Mouse (Mus musculus): ENCODE measurements at regions not wholly inside any gene's neighbourhood (a gene's known extent, or its start where the extent isn't known, plus 50 kb on each side); places are given as distances from the start of the nearest gene placed in this dataset.

GRCm38 (mm10) chr9:34423062-34423461 is 62.6 kb upstream of the Kirrel3 start:
- DNase-seq (ENCODE audit: low spot score): no peak

GRCm38 (mm10) chr9:34426589-34426988 is 59.1 kb upstream of the Kirrel3 start:
- no peaks in the 10 kb centered on the region for H3K27me3 ChIP-seq (ENCODE audit: insufficient read depth, low read length)
- ATAC-seq (ENCODE audit: low FRiP score): no peak
- no peak for TF ChIP-seq CTCF (IDR thresholded peaks at IDR 0.05)
- no peaks in the 10 kb centered on the region for H3K36me3 ChIP-seq (ENCODE audit: insufficient read depth, low read length)
- H3K9ac ChIP-seq (replicated peaks; ENCODE audit: low read length, poor library complexity, severe bottlenecking): no peak overlapping the region
- no peak overlapping the region for H3K27ac ChIP-seq (ENCODE audit: low read depth, low read length)
- whole genome bisulfite sequencing: 52% methylated on average over 4 of the region's 4 CpGs
- no peaks in the 10 kb centered on the region for H3K9me3 ChIP-seq (ENCODE audit: low read length)
- DNase-seq (ENCODE audit: low spot score): peak; percentile 30
- no peak overlapping the region for H3K4me3 ChIP-seq (ENCODE audit: low read depth, low read length)
- H3K4me2 ChIP-seq (ENCODE audit: low read depth, low read length, poor library complexity, severe bottlenecking): no peak overlapping the region
- peaks cover 4% of the 10 kb centered on the region; the same call in 1 of the 2 replicates for H3K4me1 ChIP-seq (ENCODE audit: insufficient read depth, low read length)

More at GRCm38 (mm10) chr9:34423062-34423461, 62.6 kb upstream of the Kirrel3 start:
- Histone ChIP-seq H3K27ac (ENCODE audit: low read depth, low read length) (no peak overlapping the region), H3K4me1 (ENCODE audit: insufficient read depth, low read length) (peaks cover 4% of the 10 kb centered on the region; the same call in 1 of the 2 replicates), H3K27me3 (ENCODE audit: insufficient read depth, low read length) (no peaks in the 10 kb centered on the region), H3K36me3 (ENCODE audit: insufficient read depth, low read length) (no peaks in the 10 kb centered on the region), H3K9me3 (ENCODE audit: low read length) (no peaks in the 10 kb centered on the region), H3K4me2 (ENCODE audit: low read depth, low read length, poor library complexity, severe bottlenecking) (no peak overlapping the region), H3K4me3 (ENCODE audit: low read depth, low read length) (no peak overlapping the region), H3K9ac (replicated peaks; ENCODE audit: low read length, poor library complexity, severe bottlenecking) (no peak overlapping the region)
- no peak for ATAC-seq (ENCODE audit: low FRiP score)
- no peak for TF ChIP-seq CTCF (IDR thresholded peaks at IDR 0.05)
- 46% methylated on average over 7 of the region's 7 CpGs for WGBS

GRCm38 (mm10) chr9:34427711-34428110 is 58.0 kb upstream of the Kirrel3 start:
- ATAC-seq (ENCODE audit: low FRiP score): no peak
- Histone ChIP-seq H3K9me3 (ENCODE audit: low read length) (no peaks in the 10 kb centered on the region), H3K27me3 (ENCODE audit: insufficient read depth, low read length) (no peaks in the 10 kb centered on the region), H3K4me3 (ENCODE audit: low read depth, low read length) (no peak overlapping the region), H3K9ac (replicated peaks; ENCODE audit: low read length, poor library complexity, severe bottlenecking) (no peak overlapping the region), H3K36me3 (ENCODE audit: insufficient read depth, low read length) (no peaks in the 10 kb centered on the region), H3K4me1 (ENCODE audit: insufficient read depth, low read length) (peaks cover under 1% of the 10 kb centered on the region; the same call in 1 of the 2 replicates), H3K4me2 (ENCODE audit: low read depth, low read length, poor library complexity, severe bottlenecking) (no peak overlapping the region), H3K27ac (ENCODE audit: low read depth, low read length) (no peak overlapping the region)
- 42% methylated on average over 8 of the region's 8 CpGs for WGBS
- TF ChIP-seq CTCF (IDR thresholded peaks at IDR 0.05): no peak
- peak; percentile 44 for DNase-seq (ENCODE audit: low spot score)
